Mouse (Mus musculus): ENCODE measurements at regions not wholly inside any gene's neighbourhood (a gene's known extent, or its start where the extent isn't known, plus 50 kb on each side); places are given as distances from the start of the nearest gene placed in this dataset.

DNA sequence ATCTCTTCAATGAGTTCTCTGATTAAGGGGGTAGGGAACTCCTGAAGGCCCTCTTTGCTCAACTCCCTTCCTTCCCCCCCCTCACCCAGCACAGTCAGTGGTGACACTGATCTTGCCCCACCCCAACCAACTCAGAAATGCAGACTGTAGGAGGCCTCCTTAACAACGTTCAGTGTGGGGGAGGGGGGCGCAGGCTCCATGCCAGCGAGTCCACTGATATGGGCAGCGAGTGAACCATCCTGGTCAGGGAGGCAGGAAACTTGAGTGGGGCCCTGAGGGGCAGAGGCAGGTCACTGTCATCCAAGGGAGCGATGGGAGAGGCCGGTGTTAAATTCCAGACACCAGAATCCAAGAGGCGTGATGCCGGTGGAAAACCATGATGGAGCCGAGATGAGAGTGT is 70.5 kb upstream of the Calm2 start:
- no peak overlapping the region for H3K4me3 ChIP-seq
- peaks cover 11% of the 10 kb centered on the region for H3K4me1 ChIP-seq
- no peak overlapping the region for H3K27ac ChIP-seq
- 0 out of 2 replicates have a peak overlapping the region, but pooled peaks have one; percentile 5 for H3K9ac ChIP-seq
- no peak for ATAC-seq (ENCODE audit: low FRiP score, low read depth)
- whole genome bisulfite sequencing: 68% methylated on average over 9 of the region's 9 CpGs
- no peak overlapping the region for H3K4me2 ChIP-seq (replicated peaks)
- no peaks in the 10 kb centered on the region for H3K27me3 ChIP-seq (replicated peaks)
- no peaks in the 10 kb centered on the region for H3K9me3 ChIP-seq
- H3K36me3 ChIP-seq: no peaks in the 10 kb centered on the region

DNA sequence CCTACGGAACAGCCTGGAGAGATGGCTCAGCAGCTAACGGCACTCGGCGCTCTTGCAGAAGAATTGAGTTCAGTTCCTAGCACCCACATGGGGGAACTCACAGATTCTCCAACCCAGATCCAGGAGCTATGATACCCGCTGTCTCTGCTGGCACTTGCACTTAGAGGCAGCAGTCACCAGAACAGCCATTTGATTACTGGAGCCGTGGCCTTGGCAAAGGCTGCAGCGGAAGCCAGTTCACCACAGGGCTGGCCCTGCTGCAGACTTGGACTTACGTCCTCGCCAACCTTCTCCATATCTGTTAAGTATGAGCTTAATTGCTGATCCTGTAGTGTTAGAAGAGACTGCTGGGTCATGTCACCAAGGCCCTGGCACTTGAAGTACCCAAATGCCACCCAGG is 72.7 kb upstream of the Calm2 start:
- WGBS: 89% methylated on average over 9 of the region's 9 CpGs
- ATAC-seq (ENCODE audit: low FRiP score, low read depth): no peak
- H3K4me2 ChIP-seq (replicated peaks): no peak overlapping the region
- H3K27me3 ChIP-seq (replicated peaks): no peaks in the 10 kb centered on the region
- no peaks in the 10 kb centered on the region for H3K9me3 ChIP-seq
- no peak overlapping the region for H3K27ac ChIP-seq
- no peak overlapping the region for H3K9ac ChIP-seq
- no peaks in the 10 kb centered on the region for H3K36me3 ChIP-seq
- H3K4me1 ChIP-seq: peaks cover 11% of the 10 kb centered on the region
- H3K4me3 ChIP-seq: no peak overlapping the region

DNA sequence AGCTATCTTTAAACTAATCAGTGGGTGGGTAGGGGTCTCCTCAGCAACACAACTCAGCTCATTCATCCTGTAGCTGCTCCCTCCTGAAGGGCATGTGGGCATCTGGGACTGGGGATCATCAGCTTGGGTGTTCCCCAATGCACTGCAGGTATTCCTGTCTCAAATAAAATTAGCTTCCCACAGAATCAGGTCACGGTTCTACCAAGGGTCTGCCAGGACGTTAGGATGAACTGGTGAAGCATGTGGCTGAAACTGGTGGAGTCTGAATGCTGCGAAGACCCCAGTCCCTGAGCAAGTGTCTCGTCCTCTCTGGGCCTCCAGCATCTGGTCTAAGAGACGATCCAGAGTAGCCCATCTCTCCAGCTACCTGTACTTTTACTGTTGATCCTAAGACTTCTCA is 74.1 kb upstream of the Calm2 start:
- H3K4me1 ChIP-seq: peaks cover 11% of the 10 kb centered on the region
- H3K27ac ChIP-seq: no peak overlapping the region
- H3K27me3 ChIP-seq (replicated peaks): no peaks in the 10 kb centered on the region
- WGBS: 90% methylated on average over 5 of the region's 5 CpGs
- no peak overlapping the region for H3K4me2 ChIP-seq (replicated peaks)
- ATAC-seq (ENCODE audit: low FRiP score, low read depth): no peak
- no peak overlapping the region for H3K9ac ChIP-seq
- no peak overlapping the region for H3K4me3 ChIP-seq
- no peaks in the 10 kb centered on the region for H3K36me3 ChIP-seq
- H3K9me3 ChIP-seq: no peaks in the 10 kb centered on the region

- H3K36me3 ChIP-seq: no peaks in the 10 kb centered on the region
- no peak overlapping the region for H3K4me3 ChIP-seq
- H3K4me1 ChIP-seq: peaks cover 11% of the 10 kb centered on the region
- WGBS: 20% methylated on average over 10 of the region's 10 CpGs
- no peak overlapping the region for H3K27ac ChIP-seq
- H3K9ac ChIP-seq: no peak overlapping the region
- no peaks in the 10 kb centered on the region for H3K27me3 ChIP-seq (replicated peaks)
- no peak for ATAC-seq (ENCODE audit: low FRiP score, low read depth)
- no peak overlapping the region for H3K4me2 ChIP-seq (replicated peaks)
- no peaks in the 10 kb centered on the region for H3K9me3 ChIP-seq
Measured at GRCm38 (mm10) chr17:87521622-87522151, 75.0 kb upstream of the Calm2 start.

- WGBS: 13% methylated on average over 8 of the region's 8 CpGs
- Histone ChIP-seq H3K9ac (no peak overlapping the region), H3K9me3 (no peaks in the 10 kb centered on the region), H3K27me3 (replicated peaks) (no peaks in the 10 kb centered on the region), H3K4me1 (peaks cover 11% of the 10 kb centered on the region), H3K27ac (no peak overlapping the region), H3K4me2 (replicated peaks) (no peak overlapping the region), H3K36me3 (no peaks in the 10 kb centered on the region), H3K4me3 (no peak overlapping the region)
- no peak for ATAC-seq (ENCODE audit: low FRiP score, low read depth)
Measured at GRCm38 (mm10) chr17:87522500-87523091, 75.9 kb upstream of the Calm2 start.

DNA sequence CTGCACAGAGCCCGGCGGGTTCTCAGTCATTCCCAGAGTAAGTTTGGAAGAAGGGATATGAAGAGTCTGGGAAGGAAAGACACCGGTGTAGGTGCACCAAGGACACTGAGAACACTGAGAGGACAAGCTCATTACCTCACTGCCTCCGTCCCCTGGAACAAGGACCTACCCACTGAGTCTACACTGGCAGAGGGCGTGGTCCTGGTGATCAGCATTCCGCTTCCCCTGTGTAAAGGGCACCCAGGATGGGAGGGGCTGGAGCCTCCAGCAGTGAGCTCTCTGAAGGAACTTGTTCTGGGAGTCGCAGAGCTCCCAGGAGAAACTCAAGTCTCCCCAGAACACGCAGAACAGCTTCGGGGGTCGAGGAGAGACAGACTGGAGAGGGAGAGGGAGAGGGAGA is 76.9 kb upstream of the Calm2 start:
- Histone ChIP-seq H3K27ac (no peak overlapping the region), H3K4me3 (no peak overlapping the region), H3K4me1 (peaks cover 11% of the 10 kb centered on the region), H3K9me3 (no peaks in the 10 kb centered on the region), H3K9ac (no peak overlapping the region), H3K36me3 (no peaks in the 10 kb centered on the region), H3K4me2 (replicated peaks) (no peak overlapping the region), H3K27me3 (replicated peaks) (no peaks in the 10 kb centered on the region)
- ATAC-seq (ENCODE audit: low FRiP score, low read depth): no peak
- 35% methylated on average over 9 of the region's 10 CpGs for WGBS

GRCm38 (mm10) chr17:87527174-87527573 is 80.4 kb upstream of the Calm2 start:
- H3K9me3 ChIP-seq: no peaks in the 10 kb centered on the region
- no peaks in the 10 kb centered on the region for H3K36me3 ChIP-seq
- H3K4me3 ChIP-seq: no peak overlapping the region
- no peak overlapping the region for H3K9ac ChIP-seq
- H3K27me3 ChIP-seq (replicated peaks): no peaks in the 10 kb centered on the region
- peaks cover 26% of the 10 kb centered on the region for H3K4me1 ChIP-seq
- H3K4me2 ChIP-seq (replicated peaks): no peak overlapping the region
- no peak overlapping the region for H3K27ac ChIP-seq
- no peak for ATAC-seq (ENCODE audit: low FRiP score, low read depth)
- 97% methylated on average over 7 of the region's 7 CpGs for WGBS

DNA sequence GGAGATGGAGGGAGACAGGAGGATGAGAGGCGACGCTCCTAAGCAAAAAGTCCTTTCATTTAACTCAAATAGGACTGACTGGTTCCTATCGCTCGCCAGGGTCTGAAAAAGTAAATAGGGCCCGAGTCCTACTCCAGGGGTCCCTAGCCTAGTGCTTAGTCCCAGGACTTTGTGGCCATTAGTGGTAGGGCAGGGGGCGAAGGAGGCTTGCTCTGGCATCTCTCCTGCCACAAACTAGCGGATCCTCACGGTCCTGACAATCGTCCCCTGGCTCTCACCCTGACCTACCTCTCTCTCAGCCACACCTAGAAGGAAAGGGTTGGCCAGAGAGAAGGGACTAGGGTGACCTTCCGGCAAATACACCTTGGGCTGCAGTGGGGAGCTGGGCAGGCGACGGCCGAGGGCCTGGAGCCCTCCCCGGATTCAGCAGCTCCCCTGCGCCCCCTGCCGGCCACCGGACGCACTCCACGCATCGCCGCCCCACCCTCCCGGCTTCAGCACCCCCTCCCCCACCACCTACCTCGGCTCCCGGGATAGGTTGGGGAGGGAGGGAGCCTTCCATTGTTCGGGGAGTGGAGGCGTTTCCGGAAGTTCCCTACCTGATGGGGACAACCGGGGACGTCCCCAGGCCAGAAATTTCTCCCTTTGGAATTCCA is 83.6 kb upstream of the Calm2 start:
- peak; percentile 85 for ATAC-seq (ENCODE audit: low FRiP score, low read depth)

DNA sequence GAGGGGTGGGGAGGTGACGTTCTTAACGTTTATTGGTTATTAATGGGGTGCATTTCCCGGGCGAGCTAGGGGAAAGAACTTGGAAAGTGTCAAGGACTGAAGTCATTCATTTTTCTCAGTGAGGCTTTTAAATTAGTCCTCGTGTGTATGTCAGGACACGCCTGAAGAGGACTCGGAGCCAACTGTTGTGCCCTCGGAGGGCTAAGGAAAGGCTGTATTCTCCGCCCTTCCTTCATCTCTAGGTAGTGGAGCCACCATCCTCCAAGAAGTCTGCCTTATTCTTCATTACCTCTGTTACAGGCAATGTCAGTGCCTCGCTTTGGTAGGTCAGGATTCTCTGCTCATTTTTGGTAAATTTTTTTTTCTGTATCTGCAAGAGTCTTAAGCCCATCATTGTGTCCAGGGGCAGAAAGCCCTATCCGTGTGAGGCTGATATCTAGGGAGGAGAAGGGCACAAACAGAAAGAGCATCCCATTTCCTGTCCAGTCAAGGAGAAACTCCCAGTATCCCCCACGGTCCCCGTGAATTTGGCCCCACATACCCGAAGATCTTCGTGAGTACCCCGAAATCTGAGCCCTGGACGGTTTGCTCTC is 84.2 kb upstream of the Calm2 start:
- ATAC-seq (ENCODE audit: low FRiP score, low read depth): peak; percentile 56
- peak overlapping the region; percentile 38; the same call in 1 of the 2 replicates for H3K9ac ChIP-seq
- 1% methylated on average over 17 of the region's 17 CpGs for WGBS
- peaks cover 25% of the 10 kb centered on the region; the same call in 1 of the 2 replicates for H3K4me1 ChIP-seq
- H3K4me3 ChIP-seq: peak overlapping the region; percentile 35
- H3K36me3 ChIP-seq: no peaks in the 10 kb centered on the region
- H3K4me2 ChIP-seq (replicated peaks): peak overlapping the region; percentile 71
- H3K27me3 ChIP-seq (replicated peaks): no peaks in the 10 kb centered on the region
- no peak overlapping the region for H3K27ac ChIP-seq
- no peaks in the 10 kb centered on the region for H3K9me3 ChIP-seq

More for the DNA sequence above, 83.6 kb upstream of the Calm2 start:
- Histone ChIP-seq H3K27ac (no peak overlapping the region), H3K27me3 (replicated peaks) (no peaks in the 10 kb centered on the region), H3K9ac (0 out of 2 replicates have a peak overlapping the region, but pooled peaks have one; percentile 38), H3K9me3 (no peaks in the 10 kb centered on the region), H3K4me2 (replicated peaks) (peak overlapping the region; percentile 71), H3K4me1 (peaks cover 25% of the 10 kb centered on the region; the same call in 1 of the 2 replicates), H3K4me3 (peak overlapping the region; percentile 35), H3K36me3 (no peaks in the 10 kb centered on the region)
- 13% methylated on average over 29 of the region's 29 CpGs for WGBS

- no peak overlapping the region for H3K27ac ChIP-seq
- peak; percentile 21 for ATAC-seq (ENCODE audit: low FRiP score, low read depth)
- no peaks in the 10 kb centered on the region for H3K9me3 ChIP-seq
- 3% methylated on average over 21 of the region's 21 CpGs for WGBS
- H3K36me3 ChIP-seq: no peaks in the 10 kb centered on the region
- peaks cover 25% of the 10 kb centered on the region; the same call in 1 of the 2 replicates for H3K4me1 ChIP-seq
- peak overlapping the region; percentile 35; the same call in 1 of the 2 replicates for H3K4me3 ChIP-seq
- H3K9ac ChIP-seq: peak overlapping the region; percentile 38; the same call in 1 of the 2 replicates
- H3K4me2 ChIP-seq (replicated peaks): peak overlapping the region; percentile 71
- no peaks in the 10 kb centered on the region for H3K27me3 ChIP-seq (replicated peaks)
Measured at GRCm38 (mm10) chr17:87531411-87532157, 84.8 kb upstream of the Calm2 start.

- Histone ChIP-seq H3K9me3 (no peaks in the 10 kb centered on the region), H3K4me2 (replicated peaks) (peak overlapping the region; percentile 71), H3K36me3 (no peaks in the 10 kb centered on the region), H3K9ac (peak overlapping the region; percentile 38; the same call in 1 of the 2 replicates), H3K4me1 (peaks cover 25% of the 10 kb centered on the region; the same call in 1 of the 2 replicates), H3K4me3 (no peak overlapping the region), H3K27ac (no peak overlapping the region), H3K27me3 (replicated peaks) (no peaks in the 10 kb centered on the region)
- 18% methylated on average over 9 of the region's 9 CpGs for WGBS
- ATAC-seq (ENCODE audit: low FRiP score, low read depth): no peak
Measured at GRCm38 (mm10) chr17:87532158-87532545, 85.4 kb upstream of the Calm2 start.

- no peak for ATAC-seq (ENCODE audit: low FRiP score, low read depth)
- Histone ChIP-seq H3K4me2 (replicated peaks) (peak overlapping the region; percentile 71), H3K4me3 (no peak overlapping the region), H3K9me3 (no peaks in the 10 kb centered on the region), H3K27ac (no peak overlapping the region), H3K27me3 (replicated peaks) (no peaks in the 10 kb centered on the region), H3K36me3 (no peaks in the 10 kb centered on the region), H3K4me1 (peaks cover 25% of the 10 kb centered on the region; the same call in 1 of the 2 replicates), H3K9ac (no peak overlapping the region)
- WGBS: 53% methylated on average over 6 of the region's 6 CpGs
Measured at GRCm38 (mm10) chr17:87532762-87533161, 86.0 kb upstream of the Calm2 start.
